Mouse (Mus musculus): ENCODE measurements around the gene Hk1. TPM values are rescaled to one million over a fixed set of nuclear protein-coding genes. Genes with fewer than 3 reads are reported as not detected.

The Hk1 gene
- total RNA-seq, 1 experiment from 2014 or later = 195 TPM

- no peak for ATAC-seq (replicated peaks; ENCODE audit: low read depth, poor library complexity, severe bottlenecking)
Observed at GRCm38 (mm10) chr10:62342512-62342911, 37.2 kb downstream of the Hk1 start.

GRCm38 (mm10) chr10:62341956-62342355 is 37.8 kb downstream of the Hk1 start:
- ATAC-seq (replicated peaks; ENCODE audit: low read depth, poor library complexity, severe bottlenecking) = no peak

- no peak for ATAC-seq (replicated peaks; ENCODE audit: low read depth, poor library complexity, severe bottlenecking)
Observed at GRCm38 (mm10) chr10:62340991-62341390, 38.7 kb downstream of the Hk1 start.

GRCm38 (mm10) chr10:62340095-62340731 is 39.5 kb downstream of the Hk1 start:
- peak; percentile 80 for ATAC-seq (replicated peaks; ENCODE audit: low read depth, poor library complexity, severe bottlenecking)

- peak; percentile 8 for ATAC-seq (replicated peaks; ENCODE audit: low read depth, poor library complexity, severe bottlenecking)
Observed at GRCm38 (mm10) chr10:62339211-62340094, 40.3 kb downstream of the Hk1 start.

- ATAC-seq (replicated peaks; ENCODE audit: low read depth, poor library complexity, severe bottlenecking) = no peak
Observed at GRCm38 (mm10) chr10:62338626-62339025, 41.1 kb downstream of the Hk1 start.

GRCm38 (mm10) chr10:62338176-62338575 is 41.5 kb downstream of the Hk1 start:
- ATAC-seq (replicated peaks; ENCODE audit: low read depth, poor library complexity, severe bottlenecking) = no peak

GRCm38 (mm10) chr10:62336601-62337578 is 42.8 kb downstream of the Hk1 start:
- no peak for ATAC-seq (replicated peaks; ENCODE audit: low read depth, poor library complexity, severe bottlenecking)

- ATAC-seq (replicated peaks; ENCODE audit: low read depth, poor library complexity, severe bottlenecking) = peak; percentile 9; the same call in 1 of the 2 replicates
Observed at GRCm38 (mm10) chr10:62335423-62335776, 44.3 kb downstream of the Hk1 start.

- ATAC-seq (replicated peaks; ENCODE audit: low read depth, poor library complexity, severe bottlenecking) = 0 out of 2 replicates have a peak, but pooled peaks have one; percentile 20
Observed at GRCm38 (mm10) chr10:62334686-62335422, 44.9 kb downstream of the Hk1 start.

- ATAC-seq (replicated peaks; ENCODE audit: low read depth, poor library complexity, severe bottlenecking) = no peak
Observed at GRCm38 (mm10) chr10:62333269-62333668, 46.4 kb downstream of the Hk1 start.

- peak; percentile 53 for ATAC-seq (replicated peaks; ENCODE audit: low read depth, poor library complexity, severe bottlenecking)
Observed at GRCm38 (mm10) chr10:62332514-62332913, 47.2 kb downstream of the Hk1 start.

- ATAC-seq (replicated peaks; ENCODE audit: low read depth, poor library complexity, severe bottlenecking) = no peak
Observed at GRCm38 (mm10) chr10:62331771-62332170, 47.9 kb downstream of the Hk1 start.

GRCm38 (mm10) chr10:62331296-62331695 is 48.4 kb downstream of the Hk1 start:
- no peak for ATAC-seq (replicated peaks; ENCODE audit: low read depth, poor library complexity, severe bottlenecking)

- no peak for ATAC-seq (replicated peaks; ENCODE audit: low read depth, poor library complexity, severe bottlenecking)
Observed at GRCm38 (mm10) chr10:62329846-62330245, 49.9 kb downstream of the Hk1 start.

- ATAC-seq (replicated peaks; ENCODE audit: low read depth, poor library complexity, severe bottlenecking) = no peak
Observed at GRCm38 (mm10) chr10:62328886-62329412, 50.8 kb downstream of the Hk1 start.

GRCm38 (mm10) chr10:62327572-62328317 is 52.0 kb downstream of the Hk1 start:
- peak; percentile 82 for ATAC-seq (replicated peaks; ENCODE audit: low read depth, poor library complexity, severe bottlenecking)

- peak; percentile 19 for ATAC-seq (replicated peaks; ENCODE audit: low read depth, poor library complexity, severe bottlenecking)
Observed at GRCm38 (mm10) chr10:62326818-62327571, 52.7 kb downstream of the Hk1 start.
